Mouse (Mus musculus) CH12.LX (cell line): ENCODE data around the gene Zfp819. TPM values are rescaled to one million over a fixed set of nuclear protein-coding genes. Genes with fewer than 3 reads are reported as not detected.

ENCODE experiments used
- DNase-seq: peaks from one replicate; pipeline ENCODE4 v3.0.0-alpha.2; 2013; ENCODE audit errors: extremely low read depth
- H3K27ac ChIP-seq: 2 replicates; pipeline ENCODE4 v1.5.1; 2012; ENCODE audit warnings: low read depth, mild to moderate bottlenecking, control low read depth, moderate library complexity; ENCODE audit not compliant: insufficient read depth
- H3K27me3 ChIP-seq: replicated peaks from 2 replicates; pipeline ENCODE3; 2012; ENCODE audit warnings: inconsistent platforms
- H3K36me3 ChIP-seq, 2 experiments: replicated peaks in 1 of 2; 2 replicates each; pipeline versions ENCODE3 to v1.6.1; 2012; ENCODE audit warnings: inconsistent platforms in 1 of 2, low read length in 1 of 2, mild to moderate bottlenecking in 1 of 2, mixed read lengths in 1 of 2, moderate library complexity in 1 of 2; ENCODE audit not compliant: control insufficient read depth in 1 of 2, insufficient read depth in 1 of 2
- H3K4me1 ChIP-seq, 2 experiments: 2 replicates each; pipeline ENCODE4 v1.6.1; 2012; ENCODE audit warnings: inconsistent platforms in 1 of 2, moderate library complexity in 1 of 2; ENCODE audit not compliant: insufficient read depth in 2 of 2, control insufficient read depth in 1 of 2
- H3K4me2 ChIP-seq: 2 replicates; pipeline ENCODE4 v1.6.1; 2012; ENCODE audit warnings: low read depth, mild to moderate bottlenecking, control low read depth; ENCODE audit not compliant: poor library complexity, insufficient read depth, severe bottlenecking
- H3K4me3 ChIP-seq, 3 experiments: fragments of 150-350 bp in 1 of 3; sonication (generic) in 1 of 3; replicated peaks in 1 of 3; 2 replicates each; pipeline versions ENCODE3 to v1.5.1; 2011 to 2012; ENCODE audit warnings: low read depth in 2 of 3, low read length in 2 of 3, mild to moderate bottlenecking in 2 of 3, moderate library complexity in 2 of 3, control low read depth in 1 of 3, improper control_type of control experiment in 1 of 3, inconsistent platforms in 1 of 3, mixed read lengths in 1 of 3; ENCODE audit not compliant: poor library complexity in 1 of 3
- H3K79me2 ChIP-seq: replicated peaks from 2 replicates; pipeline ENCODE4 v1.6.1; 2012; ENCODE audit warnings: mild to moderate bottlenecking, moderate library complexity; ENCODE audit not compliant: control insufficient read depth, poor library complexity, insufficient read depth, severe bottlenecking; ENCODE audit errors: extremely low read depth
- H3K9ac ChIP-seq: 2 replicates; pipeline ENCODE4 v1.6.1; 2012; ENCODE audit warnings: low read depth, mild to moderate bottlenecking, control low read depth, moderate library complexity; ENCODE audit not compliant: insufficient read depth
- H3K9me3 ChIP-seq: replicated peaks from 2 replicates; pipeline ENCODE3; 2012; ENCODE audit warnings: low read length, inconsistent platforms, mixed read lengths
- BHLHE40 ChIP-seq: IDR thresholded peaks from 2 replicates; pipeline ENCODE4 v1.6.1; 2011; ENCODE audit warnings: mild to moderate bottlenecking, low read depth, low read length, improper control_type of control experiment
- CHD1 ChIP-seq: IDR thresholded peaks from 2 replicates; pipeline ENCODE4 v1.6.1; 2012; ENCODE audit warnings: low read depth, low read length, improper control_type of control experiment, inconsistent platforms
- CHD2 ChIP-seq: IDR thresholded peaks from 2 replicates; pipeline ENCODE4 v1.6.1; 2011; ENCODE audit warnings: low read length, improper control_type of control experiment
- CTCF ChIP-seq, 2 experiments: IDR thresholded peaks in 1 of 2; conservative IDR thresholded peaks in 1 of 2; 2 replicates each; pipeline ENCODE4 v1.5.1; 2011 to 2012; ENCODE audit warnings: low read depth in 2 of 2, low read length in 2 of 2, improper control_type of control experiment in 1 of 2, inconsistent platforms in 1 of 2, mild to moderate bottlenecking in 1 of 2, moderate library complexity in 1 of 2
- E2F4 ChIP-seq: IDR thresholded peaks from 2 replicates; pipeline ENCODE4 v1.6.1; 2011; ENCODE audit warnings: low read depth, low read length, improper control_type of control experiment; ENCODE audit not compliant: insufficient replicate concordance
- ELF1 ChIP-seq: IDR thresholded peaks from 2 replicates; pipeline ENCODE4 v1.6.1; 2014; ENCODE audit warnings: low read depth, mild to moderate bottlenecking, inconsistent platforms, low read length, improper control_type of control experiment
- GABPA ChIP-seq: IDR thresholded peaks from 2 replicates; pipeline ENCODE4 v1.6.1; 2012; ENCODE audit warnings: low read depth, low read length, improper control_type of control experiment, inconsistent platforms; ENCODE audit not compliant: insufficient replicate concordance
- IRF4 ChIP-seq: IDR thresholded peaks from 2 replicates; pipeline ENCODE4 v1.6.1; 2014; ENCODE audit warnings: low read depth, mild to moderate bottlenecking, inconsistent platforms, low read length, improper control_type of control experiment
- JUND ChIP-seq: conservative IDR thresholded peaks from 2 replicates; pipeline ENCODE4 v1.6.1; 2011; ENCODE audit warnings: low read depth, low read length, improper control_type of control experiment
- KAT2A ChIP-seq: IDR thresholded peaks from 2 replicates; pipeline ENCODE4 v1.6.1; 2012; ENCODE audit warnings: low read length, improper control_type of control experiment, inconsistent platforms; ENCODE audit not compliant: insufficient replicate concordance
- MAX ChIP-seq: IDR thresholded peaks from 2 replicates; pipeline ENCODE4 v1.6.1; 2011; ENCODE audit warnings: low read length, improper control_type of control experiment
- MYC ChIP-seq: IDR thresholded peaks from 2 replicates; pipeline ENCODE4 v1.6.1; 2011; ENCODE audit warnings: low read depth, mild to moderate bottlenecking, improper control_type of control experiment, low read length
- NELFE ChIP-seq: IDR thresholded peaks from 2 replicates; pipeline ENCODE4 v1.6.1; 2011; ENCODE audit warnings: low read depth, low read length, improper control_type of control experiment
- NRF1 ChIP-seq: IDR thresholded peaks from 2 replicates; pipeline ENCODE4 v1.6.1; 2014; ENCODE audit warnings: low read depth, mild to moderate bottlenecking, inconsistent platforms, low read length, improper control_type of control experiment, moderate library complexity
- POLR2A ChIP-seq: IDR thresholded peaks from 2 replicates; pipeline ENCODE4 v1.6.1; 2011; ENCODE audit warnings: low read depth, mild to moderate bottlenecking, improper control_type of control experiment, low read length
- POLR2AphosphoS2 ChIP-seq: IDR thresholded peaks from 2 replicates; pipeline ENCODE4 v1.6.1; 2011; ENCODE audit warnings: low read depth, low read length, improper control_type of control experiment
- RCOR1 ChIP-seq: conservative IDR thresholded peaks from 2 replicates; pipeline ENCODE4 v1.6.1; 2012; ENCODE audit warnings: low read depth, mild to moderate bottlenecking, inconsistent platforms, low read length, improper control_type of control experiment
- SIN3A ChIP-seq: IDR thresholded peaks from 2 replicates; pipeline ENCODE4 v1.6.1; 2012; ENCODE audit warnings: low read length, improper control_type of control experiment, inconsistent platforms
- SMC3 ChIP-seq: IDR thresholded peaks from 2 replicates; pipeline ENCODE4 v1.6.1; 2011; ENCODE audit warnings: low read depth, low read length, improper control_type of control experiment
- TBP ChIP-seq: conservative IDR thresholded peaks from 2 replicates; pipeline ENCODE4 v1.6.1; 2011; ENCODE audit warnings: low read depth, low read length, improper control_type of control experiment
- TCF12 ChIP-seq: IDR thresholded peaks from 2 replicates; pipeline ENCODE4 v1.6.1; 2014; ENCODE audit warnings: low read depth, mild to moderate bottlenecking, inconsistent platforms, low read length, improper control_type of control experiment
- USF1 ChIP-seq: IDR thresholded peaks from 2 replicates; pipeline ENCODE4 v1.6.1; 2014; ENCODE audit warnings: low read depth, mild to moderate bottlenecking, inconsistent platforms, low read length, improper control_type of control experiment
- ZC3H11A ChIP-seq: IDR thresholded peaks from 2 replicates; pipeline ENCODE4 v1.6.1; 2012; ENCODE audit warnings: low read depth, mild to moderate bottlenecking, inconsistent platforms, low read length, improper control_type of control experiment
- ZKSCAN1 ChIP-seq: IDR thresholded peaks from 2 replicates; pipeline ENCODE4 v1.6.1; 2012; ENCODE audit warnings: low read depth, inconsistent platforms, low read length, improper control_type of control experiment, borderline replicate concordance
- ZMIZ1 ChIP-seq: IDR thresholded peaks from 2 replicates; pipeline ENCODE4 v1.6.1; 2012; ENCODE audit warnings: low read depth, mild to moderate bottlenecking, inconsistent platforms, low read length, improper control_type of control experiment
- ZNF384 ChIP-seq: IDR thresholded peaks from 2 replicates; pipeline ENCODE4 v1.6.1; 2012; ENCODE audit warnings: low read depth, low read length, improper control_type of control experiment, inconsistent platforms
- dilution Hi-C: fragments of 300-500 bp; cut with MboI; formaldehyde crosslinking; loops from 2 replicates; pipeline ENCODE4 v1.14.3; 2020; ENCODE audit warnings: low sequenced_read_pairs; ENCODE audit not compliant: extremely low pct_unique_long_range_greater_than_20kb, extremely low pct_ligation_motif_present
- in situ Hi-C: fragments of 300-500 bp; cut with MboI; formaldehyde crosslinking; loops from 3 replicates; pipeline ENCODE4 v1.14.3; 2019; ENCODE audit warnings: low sequenced_read_pairs, low pct_ligation_motif_present, low pct_unique_long_range_greater_than_20kb, mixed read lengths
- polyA plus RNA-seq: library from polyadenylated mRNA; unstranded; fragments of >175 nt; gene quantifications from 2 replicates; pipeline ENCODE4 v1.2.1, GENCODE M21; 2012; ENCODE audit warnings: low read depth; ENCODE audit not compliant: insufficient read length
- total RNA-seq, 2 experiments: library from RNA; depleted of rRNA; stranded (reverse); fragments of 300-350 nt in 1 of 2; fragments of >200 nt in 1 of 2; gene quantifications; 2 replicates each; pipeline ENCODE4 v1.2.3; 2012 to 2014

Gene Zfp819
- total and polyA plus RNA-seq, 3 experiments: not detected

DNA sequence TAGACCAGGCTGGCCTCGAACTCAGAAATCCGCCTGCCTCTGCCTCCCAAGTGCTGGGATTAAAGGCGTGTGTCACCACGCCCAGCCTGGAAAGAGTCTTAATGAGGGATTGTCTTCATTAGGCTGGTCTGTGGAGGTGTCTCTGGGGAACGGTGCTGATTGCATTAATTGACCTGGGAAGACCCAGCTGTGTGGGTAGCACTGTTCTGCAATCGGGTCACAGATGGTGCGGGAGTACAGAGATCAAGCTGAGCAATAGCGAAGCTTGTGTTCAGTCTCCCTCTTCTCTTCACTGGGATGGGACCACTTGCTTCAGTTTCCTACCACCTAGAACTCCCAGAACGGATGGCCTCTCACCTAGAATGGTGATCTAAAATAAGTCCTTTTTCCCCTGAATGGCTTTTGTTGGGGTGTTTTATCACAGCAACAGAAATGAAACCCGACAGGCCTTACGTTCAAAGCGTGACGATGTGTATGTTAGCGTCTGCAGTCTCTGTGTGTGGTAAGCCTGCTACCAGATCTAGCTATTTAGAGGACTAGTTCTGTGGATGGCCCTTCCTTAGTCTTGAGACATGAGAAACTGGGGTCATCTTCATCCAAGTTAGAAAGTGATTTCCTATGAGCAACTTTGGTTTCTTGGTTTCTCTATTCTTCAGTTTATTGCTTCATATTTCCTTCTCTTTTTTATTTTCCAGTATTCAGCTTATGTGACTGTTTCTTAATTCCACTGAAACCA lies 7.0 kb downstream of the Zfp819 start:
- Histone ChIP-seq H3K9me3 (no peaks in the 10 kb centered on the region), H3K79me2 (no peaks in the 10 kb centered on the region)
- TF ChIP-seq SIN3A (no peak), CHD2 (no peak), NELFE (no peak), ELF1 (no peak), E2F4 (no peak), JUND (no peak), GABPA (no peak), KAT2A (no peak), SMC3 (no peak), TBP (no peak), ZKSCAN1 (no peak), POLR2AphosphoS2 (no peak), MYC (no peak), USF1 (no peak), RCOR1 (no peak), ZNF384 (no peak), NRF1 (no peak), POLR2A (no peak), ZC3H11A (no peak)
- TF ChIP-seq, all 38 proteins: peak for 0
- Histone ChIP-seq H3K9ac (no peak overlapping the region), H3K27ac (no peak overlapping the region), H3K4me1 (no peaks in the 10 kb centered on the region), H3K4me2 (no peak overlapping the region), H3K36me3 (no peaks in the 10 kb centered on the region), H3K4me3 (no peak overlapping the region), H3K27me3 (no peaks in the 10 kb centered on the region)
- dilution Hi-C loops (no loop called here), in situ Hi-C loops (no loop called here)
- no peak for DNase-seq

DNA sequence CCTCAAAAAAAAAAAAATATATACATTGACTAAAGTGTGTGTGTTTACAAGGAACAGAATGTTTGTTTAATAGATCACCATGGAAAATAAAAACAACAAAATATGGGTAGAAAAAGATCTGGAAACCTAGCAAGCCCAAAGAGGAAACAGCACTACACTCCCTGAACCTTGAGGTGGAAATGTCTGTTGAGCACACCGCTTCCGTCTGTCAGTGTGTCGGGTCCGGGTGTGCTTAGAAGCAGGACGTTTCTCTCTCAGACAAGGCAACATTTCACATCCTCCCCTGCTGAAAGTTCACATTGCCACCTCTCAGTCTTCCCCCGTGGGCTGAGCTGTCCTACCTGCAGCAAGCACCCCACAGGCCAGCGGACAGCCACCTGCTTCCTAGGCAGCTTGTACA lies 16.0 kb downstream of the Zfp819 start:
- no peaks in the 10 kb centered on the region for H3K79me2 ChIP-seq
- H3K4me2 ChIP-seq: no peak overlapping the region
- H3K36me3 ChIP-seq: no peaks in the 10 kb centered on the region
- DNase-seq: no peak
- no peak overlapping the region for H3K27ac ChIP-seq
- no peak overlapping the region for H3K9ac ChIP-seq
- in situ Hi-C loops (no loop called here), dilution Hi-C loops (no loop called here)
- H3K4me1 ChIP-seq: peaks cover 10 to 19% of the 10 kb centered on the region in 2 experiments
- no peak for TF ChIP-seq ZNF384
- TF ChIP-seq ZMIZ1: no peak
- TF ChIP-seq TCF12: no peak
- no peak for TF ChIP-seq MAX
- no peak for TF ChIP-seq CHD1
- TF ChIP-seq ELF1: no peak
- TF ChIP-seq IRF4: no peak
- no peak for TF ChIP-seq ZKSCAN1
- TF ChIP-seq KAT2A: no peak
- TF ChIP-seq CTCF (conservative IDR thresholded peaks at IDR 0.05 in 1 of 2, IDR thresholded peaks at IDR 0.05 in 1 of 2; ENCODE audit: low read depth in 2 of 2, low read length in 2 of 2): no peak
- no peak for TF ChIP-seq BHLHE40
- H3K4me3 ChIP-seq: no peak overlapping the region
- no peaks in the 10 kb centered on the region for H3K27me3 ChIP-seq
- H3K9me3 ChIP-seq: no peaks in the 10 kb centered on the region
